Mouse (Mus musculus) forebrain, embryonic 11.5 days (tissue): ENCODE measurements around the gene Pcsk7. TPM values are rescaled to one million over a fixed set of nuclear protein-coding genes. Genes with fewer than 3 reads are reported as not detected.

Experiments used
- ATAC-seq: fragments of 200-750 bp; cut with Nextera tagmentation; replicated peaks from 2 replicates; pipeline ENCODE4 v1.8.0; 2017; ENCODE audit warnings: moderate TSS enrichment; ENCODE audit not compliant: low FRiP score
- DNase-seq: peaks from one replicate; pipeline ENCODE4 v3.0.0-alpha.2; 2017; ENCODE audit warnings: low spot score
- H3K27ac ChIP-seq: fragments of 300-500 bp; sonication (generic); 2 replicates; pipeline ENCODE4 v1.5.1; 2014; ENCODE audit warnings: low read depth, low read length
- H3K27me3 ChIP-seq: fragments of 300-500 bp; sonication (generic); 2 replicates; pipeline ENCODE4 v1.6.1; 2014; ENCODE audit warnings: mild to moderate bottlenecking, low read length, mixed read lengths; ENCODE audit not compliant: control insufficient read depth, insufficient read depth
- H3K36me3 ChIP-seq: fragments of 300-500 bp; sonication (generic); 2 replicates; pipeline ENCODE4 v1.6.1; 2014; ENCODE audit warnings: mild to moderate bottlenecking, low read length, moderate library complexity, mixed read lengths; ENCODE audit not compliant: control insufficient read depth, insufficient read depth
- H3K4me1 ChIP-seq: fragments of 300-500 bp; sonication (generic); replicated peaks from 2 replicates; pipeline ENCODE4 v1.6.1; 2014; ENCODE audit warnings: low read length, mixed read lengths; ENCODE audit not compliant: control insufficient read depth, insufficient read depth
- H3K4me2 ChIP-seq: fragments of 300-500 bp; sonication (generic); 2 replicates; pipeline ENCODE4 v1.6.1; 2014; ENCODE audit warnings: low read depth, mild to moderate bottlenecking, low read length, moderate library complexity, mixed read lengths; ENCODE audit not compliant: severe bottlenecking
- H3K4me3 ChIP-seq: fragments of 300-500 bp; sonication (generic); 2 replicates; pipeline ENCODE4 v1.5.1; 2014; ENCODE audit warnings: low read depth, low read length
- H3K9ac ChIP-seq: fragments of 300-500 bp; sonication (generic); 2 replicates; pipeline ENCODE4 v1.6.1; 2014; ENCODE audit warnings: low read length
- H3K9me3 ChIP-seq: fragments of 300-500 bp; sonication (generic); 2 replicates; pipeline ENCODE4 v1.6.1; 2016; ENCODE audit warnings: low read length, mixed read lengths; ENCODE audit not compliant: control insufficient read depth
- WGBS: fragments of 180-500 bp; shearing (Covaris S2); extraction: QIAGEN DNeasy Blood & Tissue Kit; methylation state at CpG from one replicate; pipeline ENCODE4 v1.1.7; 2014; 5-methylcytosine and 5-hydroxymethylcytosine counted together
- polyA plus RNA-seq: library from polyadenylated mRNA; unstranded; fragments of >200 nt; fragmentation: Nextera tagmentation; extraction: Ambion mirVana; gene quantifications from 2 replicates; pipeline ENCODE4 v1.2.1, GENCODE M21; 2014

The Pcsk7 gene
- polyA plus RNA-seq, 1 experiment from 2014 or later: 18.8 TPM

- peak; percentile 26 for ATAC-seq
- Histone ChIP-seq H3K36me3 (no peaks in the 10 kb centered on the region), H3K27ac (peak overlapping the region; percentile 89), H3K4me3 (peak overlapping the region; percentile 92), H3K9ac (peak overlapping the region; percentile 87), H3K27me3 (no peaks in the 10 kb centered on the region), H3K4me1 (peaks cover 3% of the 10 kb centered on the region; the same call in 1 of the 2 replicates), H3K4me2 (peak overlapping the region; percentile 90), H3K9me3 (no peaks in the 10 kb centered on the region)
- no peak for DNase-seq
- WGBS: under 1% methylated on average over 19 of the region's 19 CpGs
Measured at GRCm38 (mm10) chr9:45907078-45907428, 756 bp downstream of the Pcsk7 start.

DNA sequence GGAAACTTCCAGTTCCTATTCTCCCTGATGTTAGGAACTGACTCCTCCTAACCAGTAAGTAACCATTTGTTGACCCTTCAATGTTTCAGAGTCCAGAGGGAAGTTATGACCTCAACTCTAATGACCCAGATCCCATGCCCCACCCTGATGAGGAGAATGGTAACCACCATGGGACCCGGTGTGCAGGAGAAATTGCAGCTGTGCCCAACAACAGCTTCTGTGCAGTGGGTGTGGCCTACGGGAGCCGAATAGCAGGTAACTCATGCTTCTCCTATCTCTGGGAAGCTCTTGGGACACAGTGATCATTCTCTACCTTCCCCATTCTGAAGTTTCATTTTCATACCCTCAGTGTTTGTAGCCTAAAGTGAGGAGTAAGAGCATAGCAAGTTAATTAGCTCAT, 4.7 kb downstream of the Pcsk7 start:
- Histone ChIP-seq H3K4me3 (no peak overlapping the region), H3K9ac (no peak overlapping the region), H3K36me3 (no peaks in the 10 kb centered on the region; the same call in 1 of the 2 replicates), H3K27me3 (no peaks in the 10 kb centered on the region), H3K4me1 (no peaks in the 10 kb centered on the region; the same call in 1 of the 2 replicates), H3K4me2 (no peak overlapping the region), H3K27ac (no peak overlapping the region), H3K9me3 (no peaks in the 10 kb centered on the region)
- ATAC-seq (no peak), DNase-seq (no peak)
- 97% methylated on average over 3 of the region's 3 CpGs for WGBS

- no peaks in the 10 kb centered on the region; the same call in 1 of the 2 replicates for H3K4me1 ChIP-seq
- DNase-seq (peak; percentile 62), ATAC-seq (no peak)
- no peak overlapping the region for H3K9ac ChIP-seq
- H3K4me2 ChIP-seq: no peak overlapping the region
- no peak overlapping the region for H3K4me3 ChIP-seq
- no peaks in the 10 kb centered on the region; the same call in 1 of the 2 replicates for H3K36me3 ChIP-seq
- no peaks in the 10 kb centered on the region for H3K9me3 ChIP-seq
- H3K27ac ChIP-seq: no peak overlapping the region
- whole genome bisulfite sequencing: 77% methylated on average over 1 of the region's 1 CpGs
- no peaks in the 10 kb centered on the region for H3K27me3 ChIP-seq
Measured at GRCm38 (mm10) chr9:45911673-45912072, 5.4 kb downstream of the Pcsk7 start.

DNA sequence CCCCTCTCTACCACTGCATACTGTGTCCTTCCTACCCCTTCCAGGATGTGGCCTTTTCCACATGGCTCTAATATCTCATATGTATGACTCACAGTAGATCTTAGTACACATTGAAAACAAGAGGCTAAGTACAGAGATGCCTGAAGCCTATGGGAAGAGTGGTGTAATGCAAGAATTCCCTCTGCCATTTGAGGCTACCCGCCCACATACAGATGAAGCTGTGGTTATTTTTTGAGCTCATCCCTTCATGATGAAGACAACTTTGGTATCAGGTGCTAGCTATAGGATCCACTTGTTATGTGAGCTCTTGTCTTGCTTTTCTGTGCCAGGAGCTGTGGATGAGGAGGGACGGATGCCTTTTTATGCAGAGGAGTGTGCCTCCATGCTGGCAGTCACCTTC, 9.4 kb downstream of the Pcsk7 start:
- ATAC-seq (no peak), DNase-seq (no peak)
- no peaks in the 10 kb centered on the region for H3K27me3 ChIP-seq
- no peaks in the 10 kb centered on the region; the same call in 1 of the 2 replicates for H3K36me3 ChIP-seq
- no peaks in the 10 kb centered on the region for H3K9me3 ChIP-seq
- H3K4me1 ChIP-seq: no peaks in the 10 kb centered on the region
- no peak overlapping the region for H3K9ac ChIP-seq
- 93% methylated on average over 2 of the region's 2 CpGs for WGBS
- H3K27ac ChIP-seq: no peak overlapping the region
- no peak overlapping the region for H3K4me2 ChIP-seq
- H3K4me3 ChIP-seq: no peak overlapping the region

DNA sequence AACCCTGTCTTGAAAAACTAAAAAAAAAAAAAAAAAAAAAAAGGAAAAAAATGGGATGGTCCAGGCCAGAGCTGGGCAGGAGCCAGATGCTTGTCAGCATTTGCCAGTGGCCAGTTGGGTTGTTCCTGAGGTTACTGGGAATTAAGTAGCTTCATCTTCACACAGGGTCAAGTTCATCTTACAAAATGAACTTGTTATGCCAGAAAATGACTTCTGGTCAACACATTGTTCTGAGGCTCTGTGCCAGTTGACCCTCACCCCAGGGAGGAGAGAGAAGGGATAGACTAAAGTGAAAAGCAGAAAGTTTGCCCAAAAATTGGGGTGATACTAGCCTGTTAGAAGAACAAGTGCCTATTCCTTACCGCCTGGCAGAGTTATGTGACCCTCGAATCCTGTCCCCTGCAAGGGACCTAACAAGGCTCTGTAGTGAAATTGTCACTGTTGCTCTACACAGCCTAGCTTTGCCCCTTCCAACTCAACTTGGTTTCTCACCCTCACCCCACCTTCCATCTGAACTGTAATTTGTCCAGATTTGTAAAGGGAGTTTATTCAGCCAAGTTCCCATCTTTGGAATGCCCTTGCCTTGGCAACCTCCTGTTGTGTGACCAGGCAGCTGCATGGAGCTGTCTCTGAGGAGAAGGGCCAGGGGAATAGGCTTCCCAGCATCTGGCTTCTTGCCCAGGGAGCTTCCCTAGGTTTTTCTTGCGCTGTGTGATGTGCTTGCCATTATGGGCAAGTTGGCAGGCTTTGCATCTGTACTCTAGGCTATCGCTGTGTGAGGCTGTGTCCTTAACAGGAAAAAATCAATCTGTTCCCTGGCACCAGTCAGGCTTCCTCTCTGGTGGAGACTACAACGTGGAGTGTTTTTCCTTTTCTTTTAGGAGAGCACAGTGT, 11.0 kb downstream of the Pcsk7 start:
- Histone ChIP-seq H3K9ac (no peak overlapping the region), H3K4me2 (no peak overlapping the region), H3K4me1 (no peaks in the 10 kb centered on the region), H3K9me3 (no peaks in the 10 kb centered on the region), H3K36me3 (no peaks in the 10 kb centered on the region; the same call in none of the 2 replicates), H3K4me3 (no peak overlapping the region), H3K27me3 (no peaks in the 10 kb centered on the region), H3K27ac (no peak overlapping the region)
- WGBS: 93% methylated on average over 5 of the region's 5 CpGs
- ATAC-seq (no peak), DNase-seq (no peak)

- Histone ChIP-seq H3K27ac (no peak overlapping the region), H3K9me3 (no peaks in the 10 kb centered on the region), H3K4me1 (no peaks in the 10 kb centered on the region), H3K4me3 (no peak overlapping the region), H3K36me3 (no peaks in the 10 kb centered on the region; the same call in 1 of the 2 replicates), H3K4me2 (no peak overlapping the region), H3K27me3 (no peaks in the 10 kb centered on the region), H3K9ac (no peak overlapping the region)
- DNase-seq: no peak
- 57% methylated on average over 1 of the region's 1 CpGs for WGBS
- ATAC-seq: no peak
Measured at GRCm38 (mm10) chr9:45919895-45920294, 13.6 kb downstream of the Pcsk7 start.

GRCm38 (mm10) chr9:45929285-45929684, 23.0 kb downstream of the Pcsk7 start:
- Histone ChIP-seq H3K4me3 (no peak overlapping the region), H3K36me3 (no peaks in the 10 kb centered on the region; the same call in 1 of the 2 replicates), H3K9ac (no peak overlapping the region), H3K4me2 (no peak overlapping the region), H3K27ac (no peak overlapping the region), H3K4me1 (no peaks in the 10 kb centered on the region), H3K27me3 (no peaks in the 10 kb centered on the region), H3K9me3 (no peaks in the 10 kb centered on the region)
- no peak for DNase-seq
- no peak for ATAC-seq
- WGBS: 92% methylated on average over 5 of the region's 5 CpGs

DNA sequence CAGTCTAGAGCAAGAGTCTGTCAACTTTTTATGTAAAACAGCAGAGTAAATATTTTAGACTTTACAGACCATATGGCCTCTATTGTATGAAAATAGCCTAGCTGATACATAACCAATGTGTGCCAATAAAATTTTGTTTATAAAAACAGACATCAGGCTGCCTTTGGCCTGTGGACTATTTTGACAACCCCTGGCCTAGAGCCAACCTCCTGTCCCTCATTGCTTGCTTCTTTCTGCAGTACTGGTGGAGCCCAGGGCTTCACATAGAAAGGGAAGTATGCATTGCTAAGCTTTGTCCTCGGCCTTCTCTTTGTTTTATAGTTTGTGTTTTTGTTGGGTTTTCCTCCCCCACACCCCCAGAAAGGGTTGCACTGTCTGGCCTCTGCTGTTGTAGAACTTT, 25.7 kb downstream of the Pcsk7 start:
- H3K4me1 ChIP-seq: 0 out of 2 replicates have a peak, but pooled peaks cover 3% of the 10 kb centered on the region
- 67% methylated on average over 1 of the region's 1 CpGs for WGBS
- DNase-seq (no peak), ATAC-seq (no peak)
- H3K4me2 ChIP-seq: no peak overlapping the region
- H3K9me3 ChIP-seq: no peaks in the 10 kb centered on the region
- H3K36me3 ChIP-seq: no peaks in the 10 kb centered on the region; the same call in 1 of the 2 replicates
- H3K4me3 ChIP-seq: no peak overlapping the region
- no peak overlapping the region for H3K9ac ChIP-seq
- H3K27ac ChIP-seq: no peak overlapping the region
- peaks cover 2% of the 10 kb centered on the region; the same call in 1 of the 2 replicates for H3K27me3 ChIP-seq
